Mouse (Mus musculus): ENCODE measurements around the gene Ap2a1.

DNA sequence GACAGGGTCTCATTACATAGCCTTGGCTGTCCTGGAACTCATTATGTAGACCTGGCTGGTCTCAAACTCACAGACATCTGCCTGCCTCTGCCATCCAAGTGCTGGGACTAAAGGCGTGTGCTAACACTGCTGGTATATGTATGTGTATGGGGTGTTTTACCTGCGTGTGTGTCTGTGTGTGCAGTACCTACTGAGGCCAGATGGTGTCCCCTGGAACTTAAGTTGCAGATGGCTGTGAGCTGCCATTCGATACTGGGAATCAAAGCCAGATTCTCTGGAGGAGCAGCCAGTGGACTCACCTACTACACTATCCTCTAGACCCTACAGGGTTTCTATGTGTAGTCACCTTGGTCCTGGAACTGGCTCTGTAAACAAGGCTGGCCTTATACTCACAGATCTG is 3.8 kb downstream of the Ap2a1 start:
- no peak for TF ChIP-seq POLR2A (IDR thresholded peaks at IDR 0.05; ENCODE audit: insufficient read depth, low read length)
- TF ChIP-seq CTCF (IDR thresholded peaks at IDR 0.05; ENCODE audit: low read depth, low read length): peak; percentile 64
